Mouse (Mus musculus): ENCODE results near the gene Spag6.

DNA sequence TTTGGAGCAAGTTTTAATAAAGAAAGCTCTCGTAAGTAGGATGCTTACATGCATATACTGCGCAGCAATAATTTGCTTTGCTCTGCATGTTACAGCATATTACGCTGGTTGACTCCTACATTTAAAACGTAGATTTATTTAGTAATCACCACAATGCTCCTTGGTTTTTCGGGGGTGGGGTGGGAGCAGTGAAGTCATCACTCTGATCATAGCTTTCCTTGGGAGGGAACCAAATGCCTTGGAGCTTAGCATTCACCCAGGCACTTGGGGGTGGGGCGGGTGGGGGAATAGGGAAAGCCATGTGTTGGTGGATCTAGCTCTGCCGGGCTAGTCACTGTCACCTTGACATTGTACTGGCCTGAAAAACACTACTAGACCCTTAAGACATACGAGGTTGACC is 1.3 kb downstream of the Spag6 start:
- TF ChIP-seq CTCF (IDR thresholded peaks at IDR 0.05; ENCODE audit: insufficient read depth, low read depth, low read length) (no peak), POLR2A (IDR thresholded peaks at IDR 0.05; ENCODE audit: insufficient read depth, low read depth, low read length) (no peak)

Measured in olfactory bulb, adult 2 months (tissue).